Mouse (Mus musculus) left cerebral cortex, adult 9 months (tissue): Measurements from ENCODE around the gene Zfp385c.
"Not testable (repeated sequence)": the region's sequence is repeated elsewhere in the genome, so short reads cannot be mapped to it uniquely, and the experiment has no call there.

Experiments used
- DNase-seq, 2 experiments: peaks; one replicate each; pipeline ENCODE4 v3.0.0; 2022; ENCODE audit warnings: low spot score in 2 of 2

Zfp385c gene

GRCm38 (mm10) chr11:100688443-100688842, 3.8 kb downstream of the Zfp385c start:
- no peak for DNase-seq

- no peak for DNase-seq
These were observed 5.0 kb downstream of the Zfp385c start for GRCm38 (mm10) chr11:100687265-100687664.

GRCm38 (mm10) chr11:100685371-100685770, 6.9 kb downstream of the Zfp385c start:
- no peak for DNase-seq

- DNase-seq = no peak
These were observed 8.2 kb downstream of the Zfp385c start for GRCm38 (mm10) chr11:100684084-100684483.

GRCm38 (mm10) chr11:100682526-100682925, 9.7 kb downstream of the Zfp385c start:
- DNase-seq = no peak

DNA sequence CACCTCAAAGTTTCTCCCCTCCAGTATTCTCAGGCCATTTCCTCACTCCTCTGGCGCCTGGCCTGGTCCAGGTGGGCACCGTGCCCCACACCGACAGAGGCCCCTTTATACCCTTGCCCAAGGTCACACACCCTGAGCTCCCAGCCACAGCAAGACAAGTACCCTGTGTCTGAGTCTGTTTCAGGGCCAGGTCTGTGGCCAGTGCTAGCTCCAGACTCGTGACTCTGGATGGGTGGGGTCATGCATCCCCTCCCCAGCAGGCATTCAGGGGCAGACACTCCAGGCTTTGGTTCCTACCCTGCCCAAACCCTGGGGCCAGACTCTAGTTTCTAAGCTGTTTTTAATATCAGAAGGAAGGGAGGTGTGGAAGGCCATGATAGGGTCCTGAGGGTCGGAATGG, 10.4 kb downstream of the Zfp385c start:
- DNase-seq = no peak

- no peak for DNase-seq
These were observed 14.4 kb downstream of the Zfp385c start for GRCm38 (mm10) chr11:100677810-100678209.

- DNase-seq = no peak
These were observed 19.1 kb downstream of the Zfp385c start for GRCm38 (mm10) chr11:100673169-100673568.

GRCm38 (mm10) chr11:100671956-100672355, 20.3 kb downstream of the Zfp385c start:
- DNase-seq = no peak

- no peak for DNase-seq
These were observed 21.2 kb downstream of the Zfp385c start for GRCm38 (mm10) chr11:100671049-100671448.

DNA sequence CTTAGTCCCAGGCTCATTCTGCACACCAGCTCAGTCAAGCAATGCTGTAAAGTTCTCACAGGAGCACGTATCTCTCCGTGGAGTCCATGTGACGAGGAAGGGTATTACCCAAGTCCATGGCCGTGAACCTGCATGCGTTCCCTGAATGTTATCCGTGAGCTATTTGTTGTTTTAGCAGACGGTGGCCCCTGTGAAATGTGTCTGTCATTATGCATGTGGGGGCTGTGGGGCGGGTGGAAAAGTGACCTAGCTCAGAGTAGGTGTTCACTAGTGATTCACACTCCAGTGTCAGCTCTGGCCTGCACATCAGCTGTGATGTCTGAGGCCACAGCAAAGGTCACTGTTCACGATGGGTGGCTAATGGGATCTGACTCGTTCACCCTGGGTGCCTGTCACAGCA, 32.4 kb downstream of the Zfp385c start:
- no peak for DNase-seq

DNA sequence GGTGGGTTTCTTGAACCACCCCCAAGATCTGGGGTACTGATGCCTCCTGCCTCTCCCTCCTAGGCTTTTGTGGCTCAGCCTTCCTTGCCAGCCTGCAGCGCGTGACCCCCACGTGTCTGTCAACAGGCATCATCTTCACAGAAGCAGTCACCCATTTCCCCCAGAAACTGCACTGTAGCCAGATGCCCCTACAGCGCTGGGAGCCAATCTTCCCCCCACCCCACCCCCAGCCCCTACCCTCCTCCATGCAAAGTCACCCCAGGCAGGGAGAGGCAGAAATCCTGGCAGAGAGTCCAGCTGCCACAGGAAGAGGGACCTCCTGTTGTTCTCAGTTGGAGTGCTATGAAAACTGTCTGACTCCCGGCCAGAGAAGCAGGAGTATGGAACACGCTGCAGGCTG, 35.8 kb downstream of the Zfp385c start:
- no peak for DNase-seq

- not testable (repeated sequence) for DNase-seq
These were observed 36.7 kb downstream of the Zfp385c start for GRCm38 (mm10) chr11:100655589-100655988.

DNA sequence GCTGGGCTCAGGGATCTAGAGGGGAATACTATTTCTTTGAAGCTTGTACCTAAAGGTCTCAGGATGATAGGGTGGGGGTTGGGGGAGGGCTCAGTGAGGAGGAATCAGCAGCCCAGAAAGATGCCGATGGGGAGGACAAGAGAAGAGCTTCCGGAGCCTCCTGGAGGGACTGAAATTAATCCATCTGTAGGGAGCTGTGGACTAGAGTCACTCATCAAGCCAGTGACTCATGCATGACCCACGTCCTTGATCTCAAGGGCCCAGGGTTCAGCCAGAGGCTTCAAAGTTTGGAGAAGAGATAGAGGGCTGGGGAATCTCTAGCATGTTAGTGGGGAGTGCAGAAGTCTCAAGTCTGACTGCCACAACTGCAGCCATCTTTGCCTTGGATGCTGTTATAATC, 40.5 kb downstream of the Zfp385c start:
- no peak for DNase-seq

DNA sequence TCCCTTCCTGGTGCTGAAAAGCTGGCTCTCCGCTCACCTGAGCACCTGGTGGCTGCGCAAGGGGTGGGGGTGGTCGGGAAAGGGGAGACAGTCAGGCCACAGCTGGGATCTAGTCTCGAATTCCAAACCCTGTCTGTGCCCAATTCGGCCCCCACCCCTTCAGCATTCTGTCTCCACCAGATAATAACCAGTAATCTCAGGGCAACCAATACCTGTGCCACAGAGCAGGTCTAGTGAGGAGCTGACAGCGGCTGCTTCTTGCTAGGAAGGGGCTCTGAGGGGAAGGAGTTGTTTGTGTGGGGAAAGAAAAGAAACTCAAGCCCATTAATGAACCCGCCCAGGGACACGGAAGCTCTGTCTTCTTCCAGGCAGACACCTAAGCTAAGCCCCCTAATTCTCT, 41.0 kb downstream of the Zfp385c start:
- no peak for DNase-seq

DNA sequence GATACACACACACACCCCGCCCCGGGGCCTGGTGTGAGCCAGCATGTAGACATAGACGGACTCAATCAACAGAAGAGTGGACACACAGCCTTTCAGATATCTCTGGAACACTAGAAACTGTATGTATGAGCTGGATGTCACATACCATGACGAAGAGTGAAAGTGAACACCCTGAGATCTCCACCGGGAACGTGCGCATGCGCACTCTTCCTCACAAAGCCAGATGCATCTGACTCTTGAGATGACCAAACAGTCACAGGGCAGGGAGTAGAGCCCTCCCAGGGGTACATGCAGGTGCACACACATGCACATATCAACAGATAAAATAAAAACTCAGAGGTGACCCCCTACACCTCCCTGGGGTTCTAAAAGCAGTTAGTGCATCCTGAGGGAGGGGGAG, 43.9 kb downstream of the Zfp385c start:
- no peak for DNase-seq

DNA sequence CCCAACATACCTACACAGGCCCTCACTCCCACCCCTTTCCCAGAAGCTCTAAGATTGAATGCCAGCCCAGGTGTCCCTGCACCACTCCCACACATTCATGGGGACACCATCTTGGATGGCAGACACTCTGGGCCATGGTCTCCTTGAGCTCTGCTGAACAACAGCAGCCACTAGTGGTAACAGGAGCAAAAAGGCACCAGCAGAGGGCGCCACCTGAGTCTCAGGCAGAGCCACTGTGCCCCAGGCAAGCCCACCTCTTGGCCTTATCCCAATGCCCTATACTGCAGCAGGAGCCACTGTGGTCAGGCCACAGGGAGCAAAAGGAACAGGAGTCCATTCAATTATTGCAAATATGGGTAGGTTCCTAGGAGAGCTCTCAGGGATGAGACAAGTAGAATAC, 46.0 kb downstream of the Zfp385c start:
- DNase-seq = no peak

DNA sequence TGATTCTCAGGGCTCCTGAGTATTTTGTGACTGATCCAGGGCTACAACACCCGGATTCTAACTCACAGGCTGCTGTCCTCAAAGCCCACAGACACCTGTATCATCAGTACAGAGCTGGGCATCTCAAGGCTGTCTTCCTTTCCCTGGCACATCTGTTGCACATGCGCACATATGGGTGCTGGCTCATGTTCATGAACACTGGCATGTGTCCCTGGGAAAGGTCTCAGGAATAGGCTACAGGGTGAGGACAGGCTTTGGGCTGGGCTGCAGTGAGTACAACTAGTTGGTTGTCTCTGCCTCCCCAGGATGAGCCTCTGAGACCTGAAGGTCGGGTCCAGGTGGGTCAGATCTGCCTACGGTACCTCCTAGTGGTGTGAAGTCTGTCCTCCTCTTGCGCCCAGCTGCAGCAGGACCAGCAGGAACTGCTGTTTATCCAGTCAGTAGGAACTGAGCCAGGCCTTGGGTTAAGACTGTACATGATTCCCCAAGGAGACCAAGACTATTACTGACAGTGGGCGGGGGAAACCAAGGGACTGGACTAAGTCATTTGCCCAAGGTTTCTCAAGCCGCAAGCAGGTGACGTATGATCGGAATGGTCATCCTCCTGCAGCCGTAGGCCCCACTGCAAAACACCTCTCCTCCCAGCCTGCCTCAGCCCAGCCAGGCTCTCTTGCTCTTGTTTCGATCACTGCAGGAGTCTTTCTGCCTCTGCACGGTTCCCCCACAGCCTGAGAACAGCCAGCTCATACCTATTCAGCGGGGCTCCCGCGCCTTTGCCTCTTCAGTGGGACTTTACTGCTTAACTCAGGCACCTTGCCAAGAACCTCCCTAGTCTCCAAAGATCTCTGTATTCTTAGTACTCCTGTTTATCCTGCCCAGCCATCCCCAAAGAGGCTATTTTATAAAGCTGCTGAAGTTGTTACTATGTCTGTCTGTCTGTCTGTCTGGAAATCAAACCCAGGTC, 48.4 kb downstream of the Zfp385c start:
- DNase-seq = peak in 1 of 2 experiments; percentile 45

GRCm38 (mm10) chr11:100640159-100640906, 51.9 kb downstream of the Zfp385c start:
- DNase-seq = peak in 1 of 2 experiments; percentile 48

DNA sequence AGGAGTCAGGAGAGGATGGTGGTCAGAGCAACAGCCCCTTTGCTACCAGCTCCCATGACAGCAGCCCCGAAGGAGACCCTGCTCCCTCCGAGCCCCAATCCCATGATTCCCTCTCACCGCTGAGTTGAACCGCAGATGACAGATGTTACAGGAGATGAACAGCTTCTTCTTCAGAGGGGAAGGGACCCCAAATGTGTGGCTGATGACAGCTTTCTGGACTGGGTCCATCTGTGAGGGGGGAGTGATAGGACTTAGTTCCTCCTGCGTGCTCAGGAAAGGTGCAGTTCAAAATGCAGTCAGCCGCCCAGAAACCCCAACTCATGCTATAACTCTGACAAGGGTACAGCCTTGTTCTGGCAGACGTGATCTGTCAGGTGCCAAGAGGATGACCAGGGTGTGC, 57.7 kb downstream of the Zfp385c start:
- no peak for DNase-seq

GRCm38 (mm10) chr11:100628862-100629352, 63.3 kb downstream of the Zfp385c start:
- DNase-seq = no peak

DNA sequence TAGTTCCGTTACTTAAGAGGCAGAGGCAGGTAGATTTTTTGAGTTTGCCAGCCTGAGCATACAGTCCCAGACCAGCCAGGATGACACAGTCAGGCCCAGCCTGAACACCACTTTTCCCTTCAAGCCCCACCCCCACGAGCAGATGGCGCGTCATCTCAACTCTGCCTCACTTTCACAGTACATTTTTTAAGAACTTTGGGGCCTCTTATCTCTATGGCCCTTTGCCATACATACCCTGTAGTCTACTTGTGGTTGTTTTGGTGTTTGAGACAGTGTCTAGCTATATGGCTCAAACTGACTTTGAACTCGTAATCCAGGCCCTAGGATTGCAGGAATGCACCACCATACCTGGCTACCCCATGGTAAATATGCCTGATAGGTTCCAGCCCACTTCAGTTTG, 64.2 kb downstream of the Zfp385c start:
- no peak for DNase-seq
